Mouse (Mus musculus): ENCODE measurements at regions not wholly inside any gene's neighbourhood (a gene's known extent, or its start where the extent isn't known, plus 50 kb on each side); places are given as distances from the start of the nearest gene placed in this dataset.
"Not testable (repeated sequence)": the region's sequence is repeated elsewhere in the genome, so short reads cannot be mapped to it uniquely, and the experiment has no call there.

DNA sequence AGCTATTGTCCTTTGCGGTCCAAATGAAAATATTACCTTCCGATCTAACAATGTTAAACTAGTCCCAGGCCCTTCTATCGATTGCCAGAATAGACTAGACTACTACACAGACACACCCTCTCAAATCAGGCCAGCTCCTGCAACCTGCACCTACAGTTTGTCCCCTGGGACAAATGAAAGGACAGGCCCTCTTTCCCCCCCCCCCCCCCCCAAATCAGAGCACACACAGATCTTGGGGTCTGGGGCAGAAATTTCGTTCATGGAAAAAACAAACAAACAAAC lies 77.8 kb downstream of the BC107364 start:
- not testable (repeated sequence) for H3K4me3 ChIP-seq; ATAC-seq (ENCODE audit: low FRiP score); H3K9me3 ChIP-seq; H3K27me3 ChIP-seq; H3K9ac ChIP-seq; H3K36me3 ChIP-seq; H3K27ac ChIP-seq; H3K4me1 ChIP-seq (replicated peaks); H3K4me2 ChIP-seq
- WGBS = no CpG with 5 or more reads among the region's 4 CpGs

DNA sequence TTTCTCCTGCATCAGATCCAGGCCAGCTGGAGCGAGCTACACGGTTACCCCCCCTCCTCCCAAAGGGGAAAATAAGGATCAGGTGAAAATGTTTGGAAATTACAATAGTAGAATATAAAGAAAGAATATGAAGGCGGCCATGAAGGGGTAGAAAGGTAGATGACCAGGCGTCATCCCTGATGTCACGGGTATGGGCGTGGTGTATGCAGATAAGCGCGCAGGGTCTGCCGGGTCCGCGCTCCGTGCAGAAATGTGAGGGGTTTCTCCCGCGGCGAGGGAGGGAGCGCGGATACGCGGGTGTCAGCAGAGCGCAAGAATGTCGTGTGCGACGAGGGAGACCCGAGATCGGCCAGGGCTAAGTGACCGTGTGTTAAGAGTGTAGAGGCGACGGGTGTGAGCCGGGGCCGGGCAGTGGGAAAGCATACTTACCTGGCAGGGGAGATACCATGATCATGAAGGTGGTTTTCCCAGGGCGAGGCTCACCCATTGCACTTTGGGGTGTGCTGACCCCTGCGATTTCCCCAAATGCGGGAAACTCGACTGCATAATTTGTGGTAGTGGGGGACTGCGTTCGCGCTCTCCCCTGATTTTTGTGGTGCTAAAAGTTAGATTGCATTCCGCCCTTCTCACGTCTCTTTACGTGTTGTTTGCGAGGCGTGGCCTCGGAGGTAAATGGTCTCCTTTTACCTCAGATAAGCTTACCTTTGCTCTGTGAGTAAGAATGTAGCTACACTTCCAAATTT lies 78.3 kb downstream of the BC107364 start:
- H3K4me3 ChIP-seq; H3K36me3 ChIP-seq; H3K9ac ChIP-seq; H3K27me3 ChIP-seq; H3K9me3 ChIP-seq; H3K27ac ChIP-seq; H3K4me1 ChIP-seq (replicated peaks); H3K4me2 ChIP-seq: not testable (repeated sequence)
- peak; percentile 49; the same call in 1 of the 2 replicates for ATAC-seq (ENCODE audit: low FRiP score)
- WGBS = 10% methylated on average over 2 of the region's 43 CpGs

DNA sequence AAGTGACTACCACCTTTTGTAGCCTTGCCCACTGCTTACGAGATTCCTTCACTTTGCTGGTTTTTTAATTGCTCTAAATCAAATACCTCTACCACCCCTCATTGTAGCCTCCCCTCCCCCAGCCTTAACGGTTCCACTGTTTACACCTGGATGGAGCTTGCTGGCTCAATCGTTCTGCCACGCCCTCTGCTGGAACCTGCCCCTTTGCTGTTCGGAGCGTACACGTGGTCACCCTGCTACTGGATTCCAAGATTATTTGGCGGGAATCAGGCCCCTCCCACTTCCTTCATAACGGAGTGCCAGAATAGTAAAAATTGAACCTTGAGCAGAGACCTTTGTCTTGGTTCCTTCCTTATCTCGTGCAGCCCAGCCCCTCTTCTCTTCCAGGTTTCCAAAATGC lies 68.8 kb upstream of the Fcgr1 start:
- H3K9ac ChIP-seq; H3K4me1 ChIP-seq (replicated peaks); H3K9me3 ChIP-seq; H3K4me3 ChIP-seq; H3K27ac ChIP-seq; H3K36me3 ChIP-seq; ATAC-seq (ENCODE audit: low FRiP score); H3K4me2 ChIP-seq: not testable (repeated sequence)
- H3K27me3 ChIP-seq = peaks cover 26% of the 10 kb centered on the region
- 37% methylated on average over 10 of the region's 10 CpGs for WGBS

DNA sequence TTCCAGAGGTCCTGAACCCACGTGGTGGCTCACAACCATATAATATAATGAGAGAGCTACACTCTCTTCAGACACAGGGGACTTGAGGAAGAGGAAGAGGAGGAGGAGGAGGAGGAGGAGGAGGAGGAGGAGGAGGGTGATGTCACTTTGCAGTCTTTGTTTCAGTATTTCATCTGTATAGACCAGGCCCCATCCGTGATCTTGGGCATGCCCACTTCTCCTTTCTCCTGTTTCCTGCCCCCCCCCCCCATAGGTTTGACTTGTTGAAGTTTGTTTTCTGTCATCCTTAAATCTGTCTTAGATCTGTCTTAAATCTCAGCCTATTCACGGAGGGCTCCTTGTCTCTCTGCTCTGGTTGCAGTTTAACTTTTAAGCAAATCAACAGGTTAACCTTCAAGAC lies 67.0 kb upstream of the Fcgr1 start:
- WGBS = 77% methylated on average over 3 of the region's 3 CpGs
- Histone ChIP-seq H3K27ac (no peak overlapping the region), H3K9me3 (no peaks in the 10 kb centered on the region), H3K4me2 (no peak overlapping the region), H3K36me3 (no peaks in the 10 kb centered on the region), H3K9ac (no peak overlapping the region), H3K27me3 (peaks cover 26% of the 10 kb centered on the region), H3K4me1 (replicated peaks) (no peaks in the 10 kb centered on the region), H3K4me3 (no peak overlapping the region)
- ATAC-seq (ENCODE audit: low FRiP score) = no peak

DNA sequence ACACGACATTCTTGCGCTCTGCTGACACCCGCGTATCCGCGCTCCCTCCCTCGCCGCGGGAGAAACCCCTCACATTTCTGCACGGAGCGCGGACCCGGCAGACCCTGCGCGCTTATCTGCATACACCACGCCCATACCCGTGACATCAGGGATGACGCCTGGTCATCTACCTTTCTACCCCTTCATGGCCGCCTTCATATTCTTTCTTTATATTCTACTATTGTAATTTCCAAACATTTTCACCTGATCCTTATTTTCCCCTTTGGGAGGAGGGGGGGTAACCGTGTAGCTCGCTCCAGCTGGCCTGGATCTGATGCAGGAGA lies 66.4 kb upstream of the Fcgr1 start:
- peaks cover 26% of the 10 kb centered on the region for H3K27me3 ChIP-seq
- not testable (repeated sequence) for H3K9ac ChIP-seq; H3K4me1 ChIP-seq (replicated peaks); H3K4me2 ChIP-seq; H3K9me3 ChIP-seq; H3K27ac ChIP-seq; H3K4me3 ChIP-seq; H3K36me3 ChIP-seq
- ATAC-seq (ENCODE audit: low FRiP score) = peak; percentile 79; the same call in 1 of the 2 replicates
- 10% methylated on average over 2 of the region's 21 CpGs for WGBS

DNA sequence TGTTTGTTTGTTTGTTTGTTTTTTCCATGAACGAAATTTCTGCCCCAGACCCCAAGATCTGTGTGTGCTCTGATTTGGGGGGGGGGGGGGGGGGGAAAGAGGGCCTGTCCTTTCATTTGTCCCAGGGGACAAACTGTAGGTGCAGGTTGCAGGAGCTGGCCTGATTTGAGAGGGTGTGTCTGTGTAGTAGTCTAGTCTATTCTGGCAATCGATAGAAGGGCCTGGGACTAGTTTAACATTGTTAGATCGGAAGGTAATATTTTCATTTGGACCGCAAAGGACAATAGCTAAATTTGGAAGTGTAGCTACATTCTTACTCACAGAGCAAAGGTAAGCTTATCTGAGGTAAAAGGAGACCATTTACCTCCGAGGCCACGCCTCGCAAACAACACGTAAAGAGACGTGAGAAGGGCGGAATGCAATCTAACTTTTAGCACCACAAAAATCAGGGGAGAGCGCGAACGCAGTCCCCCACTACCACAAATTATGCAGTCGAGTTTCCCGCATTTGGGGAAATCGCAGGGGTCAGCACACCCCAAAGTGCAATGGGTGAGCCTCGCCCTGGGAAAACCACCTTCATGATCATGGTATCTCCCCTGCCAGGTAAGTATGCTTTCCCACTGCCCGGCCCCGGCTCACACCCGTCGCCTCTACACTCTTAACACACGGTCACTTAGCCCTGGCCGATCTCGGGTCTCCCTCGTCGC lies 65.9 kb upstream of the Fcgr1 start:
- H3K27ac ChIP-seq; H3K36me3 ChIP-seq; H3K4me3 ChIP-seq; H3K9me3 ChIP-seq; H3K9ac ChIP-seq; H3K4me1 ChIP-seq (replicated peaks); H3K4me2 ChIP-seq: not testable (repeated sequence)
- WGBS = no CpG with 5 or more reads among the region's 26 CpGs
- H3K27me3 ChIP-seq = peaks cover 26% of the 10 kb centered on the region
- peak; percentile 43; the same call in 1 of the 2 replicates for ATAC-seq (ENCODE audit: low FRiP score)

DNA sequence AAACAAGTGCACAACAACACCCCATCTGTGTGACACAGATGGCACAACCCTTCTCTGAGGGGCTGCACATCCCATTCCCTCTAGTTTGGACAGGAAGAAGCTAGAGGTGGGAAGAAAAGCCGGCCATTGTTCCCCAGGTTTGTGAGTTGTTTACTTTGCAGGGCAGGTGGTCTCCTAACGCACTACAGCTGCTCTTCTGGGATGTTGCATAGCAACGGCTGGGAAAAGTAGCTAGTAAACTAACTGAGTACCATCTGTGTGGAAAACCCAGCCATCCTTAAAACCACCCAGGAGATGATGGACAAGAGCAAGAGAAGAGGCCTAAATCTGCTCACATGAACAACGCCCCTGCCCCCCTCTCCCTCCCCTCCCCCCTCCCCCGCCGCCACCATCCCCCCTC lies 57.9 kb upstream of the Fcgr1 start:
- H3K4me2 ChIP-seq; H3K9ac ChIP-seq; H3K4me3 ChIP-seq; H3K27me3 ChIP-seq; H3K9me3 ChIP-seq; H3K36me3 ChIP-seq; ATAC-seq (ENCODE audit: low FRiP score); H3K4me1 ChIP-seq (replicated peaks); H3K27ac ChIP-seq: not testable (repeated sequence)
- WGBS = no CpG with 5 or more reads among the region's 6 CpGs

DNA sequence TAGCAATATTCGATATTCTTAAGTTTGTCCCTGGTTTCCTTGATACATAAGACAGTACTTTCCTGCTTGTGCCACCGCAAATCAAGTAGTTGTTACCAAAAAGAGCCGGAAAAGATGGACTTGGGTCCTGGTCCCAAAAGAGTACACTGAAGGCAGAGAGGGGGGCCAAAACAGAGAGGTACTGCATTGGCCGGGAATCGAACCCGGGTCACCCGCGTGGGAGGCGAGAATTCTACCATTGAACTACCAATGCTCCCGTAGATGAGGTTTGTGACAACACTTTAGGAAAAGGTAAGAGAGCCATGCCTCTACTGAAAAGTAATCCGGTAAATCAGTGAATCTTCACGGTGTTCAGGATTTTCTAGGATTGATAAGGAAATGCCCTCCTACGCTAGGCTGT lies 57.2 kb upstream of the Fcgr1 start:
- H3K36me3 ChIP-seq; H3K9ac ChIP-seq; H3K4me2 ChIP-seq; H3K4me1 ChIP-seq (replicated peaks); H3K27ac ChIP-seq; H3K9me3 ChIP-seq; H3K27me3 ChIP-seq; ATAC-seq (ENCODE audit: low FRiP score); H3K4me3 ChIP-seq: not testable (repeated sequence)
- WGBS = no CpG with 5 or more reads among the region's 13 CpGs

DNA sequence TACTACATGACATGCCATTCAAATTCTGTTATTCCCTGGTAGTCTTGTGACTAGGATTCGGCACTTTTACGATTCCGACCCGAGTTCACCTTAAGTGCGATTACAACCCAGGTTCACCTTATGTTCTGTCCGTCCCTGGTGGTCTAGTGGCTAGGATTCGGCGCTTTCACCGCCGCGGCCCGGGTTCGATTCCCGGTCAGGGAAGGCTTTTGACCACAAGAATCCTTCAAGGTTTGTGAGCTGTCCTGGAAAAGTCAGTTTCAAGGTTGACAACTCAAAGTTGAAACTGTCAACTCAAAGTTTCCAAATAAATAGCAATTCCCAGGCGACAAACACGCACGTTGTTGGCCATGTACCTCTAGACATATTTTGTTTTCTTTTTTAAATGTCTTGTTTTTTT lies 52.8 kb upstream of the Fcgr1 start:
- H3K4me1 ChIP-seq (replicated peaks); H3K4me3 ChIP-seq; H3K4me2 ChIP-seq; H3K9ac ChIP-seq; H3K36me3 ChIP-seq; H3K27ac ChIP-seq; H3K9me3 ChIP-seq; ATAC-seq (ENCODE audit: low FRiP score): not testable (repeated sequence)
- peaks cover 35% of the 10 kb centered on the region for H3K27me3 ChIP-seq
- WGBS = no CpG with 5 or more reads among the region's 17 CpGs

DNA sequence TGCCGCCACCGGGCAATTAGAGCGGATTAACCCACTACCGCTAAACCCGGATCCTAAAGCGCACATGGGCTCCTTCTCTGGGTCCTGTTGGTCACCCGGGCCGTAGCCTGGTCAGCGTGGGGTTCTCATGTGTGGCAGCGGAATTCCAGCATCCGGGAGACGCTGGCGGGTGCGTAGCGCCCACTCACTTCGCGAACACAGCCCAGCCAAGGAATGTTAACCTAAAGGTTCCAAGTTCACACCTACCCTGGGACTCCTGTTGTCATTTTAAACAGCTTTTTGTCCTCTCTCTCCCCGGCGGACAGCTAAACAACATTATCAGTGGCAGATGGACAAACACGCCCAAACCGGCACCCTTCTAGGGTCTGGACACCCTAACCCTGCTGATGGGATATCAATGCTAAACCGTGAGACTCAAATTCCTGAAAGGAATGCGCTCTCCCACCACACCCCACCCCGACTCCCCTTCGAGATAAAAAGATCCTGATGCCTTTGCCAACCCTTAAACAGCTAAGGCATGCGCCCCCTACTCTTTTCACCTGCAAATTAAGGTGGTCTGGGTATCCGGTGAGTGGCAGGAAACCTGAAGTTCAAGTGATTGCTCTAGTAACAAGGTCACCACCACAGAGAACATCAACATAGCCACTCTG lies 49.8 kb upstream of the Fcgr1 start:
- no peak for ATAC-seq (ENCODE audit: low FRiP score)
- H3K4me1 ChIP-seq (replicated peaks) = no peaks in the 10 kb centered on the region
- H3K4me3 ChIP-seq = no peak overlapping the region
- no peaks in the 10 kb centered on the region for H3K36me3 ChIP-seq
- H3K9ac ChIP-seq = no peak overlapping the region
- no peak overlapping the region for H3K4me2 ChIP-seq
- WGBS = 1% methylated on average over 27 of the region's 27 CpGs
- no peak overlapping the region for H3K27ac ChIP-seq
- H3K9me3 ChIP-seq = no peaks in the 10 kb centered on the region
- peaks cover 61% of the 10 kb centered on the region for H3K27me3 ChIP-seq
